In the genomic region with DNA sequence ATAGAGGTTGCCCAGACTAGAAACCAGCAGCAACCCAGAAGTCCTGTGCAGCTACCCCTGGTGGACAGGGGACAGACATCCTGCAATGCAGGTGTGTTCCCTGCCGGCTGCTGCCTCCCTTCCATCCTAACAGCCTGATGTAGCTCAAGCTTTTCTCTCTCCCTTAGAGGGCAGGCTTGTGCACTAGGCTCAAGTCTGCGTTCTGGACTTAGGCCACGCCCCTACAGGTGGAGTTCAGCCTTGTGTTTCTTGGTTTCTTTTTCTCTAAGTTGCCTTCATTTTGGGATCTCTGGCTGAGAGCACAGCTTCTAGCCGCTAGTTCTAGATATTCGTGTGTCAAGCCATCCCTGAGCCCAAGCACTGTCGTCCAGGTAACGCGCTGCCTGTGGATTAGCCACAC, we compare ENCODE assay signal across 9 mouse cellular contexts. TPM values are rescaled to one million over a fixed set of nuclear protein-coding genes. Genes with fewer than 3 reads are reported as not detected.
DNase-seq lines count a peak whose midpoint lies in the region; ATAC-seq lines count a peak whose summit lies in the region.
"Had no signal": no experiment of that assay in that cellular context is flagged by ENCODE, and none has a peak within 500 bp of the region (broad histone marks: within the 10 kb centered on the region; RNA-seq: fewer than 3 reads in every experiment).

No protein-coding gene starts in this region.

- peaks cover 24% of the 10 kb centered on the region for H3K4me1 ChIP-seq in lung, embryonic 15.5 days

- no peaks in the 10 kb centered on the region for H3K9me3 ChIP-seq in lung, embryonic 15.5 days
- H3K9me3 ChIP-seq: embryonic facial prominence, embryonic 15.5 days had no signal

- no peaks in the 10 kb centered on the region for H3K27me3 ChIP-seq in lung, embryonic 15.5 days
- H3K27me3 ChIP-seq: embryonic facial prominence, embryonic 15.5 days had no signal

- no peaks in the 10 kb centered on the region for H3K36me3 ChIP-seq in lung, embryonic 15.5 days
- H3K36me3 ChIP-seq: embryonic facial prominence, embryonic 15.5 days had no signal

- 47% methylated on average over 8 of the region's 8 CpGs for WGBS in lung, embryonic 15.5 days

- no peak overlapping the region for H3K4me3 ChIP-seq in lung, embryonic 15.5 days
- H3K4me3 ChIP-seq: embryonic facial prominence, embryonic 15.5 days had no signal

- peak; percentile 36 for DNase-seq in urinary bladder, postnatal 14 days (ENCODE audit: low spot score)
- DNase-seq in urinary bladder, postnatal 10 days (ENCODE audit: low spot score) = no peak
- peak; percentile 20 for DNase-seq in yolk sac, embryonic 10.5 days (ENCODE audit: low spot score)
- no peak for DNase-seq in cerebellum, postnatal 4 days (ENCODE audit: low spot score in 2 of 2)
- DNase-seq in cerebellum, adult 11 months = no peak
- no peak for DNase-seq in layer of hippocampus, adult 9-11 months

- peak; percentile 72 to 82 for ATAC-seq in hematopoietic stem cell, adult 5-6 weeks (replicated peaks in 1 of 2; ENCODE audit: insufficient read depth in 1 of 2, low FRiP score in 2 of 2, low TSS enrichment in 1 of 2, low read depth in 1 of 2, poor library complexity in 2 of 2, severe bottlenecking in 2 of 2)
- ATAC-seq in lung, embryonic 15.5 days (ENCODE audit: borderline replicate concordance, extremely low read depth, low FRiP score, low TSS enrichment) = no peak

- H3K9ac ChIP-seq in lung, embryonic 15.5 days = no peak overlapping the region
- H3K9ac ChIP-seq: embryonic facial prominence, embryonic 15.5 days had no signal

- peak overlapping the region; percentile 9; the same call in 1 of the 2 replicates for H3K4me2 ChIP-seq in lung, embryonic 15.5 days
- H3K4me2 ChIP-seq: embryonic facial prominence, embryonic 15.5 days had no signal

- H3K27ac ChIP-seq in lung, embryonic 15.5 days = no peak overlapping the region

RNA-seq across cellular contexts. Expression of a gene that starts 31.9 kb away (rescaled TPM):
- 24.6 and 25.4 TPM in 2 replicates for total RNA-seq in hematopoietic stem cell, adult 5-6 weeks (2017)
- 9.0 and 10.7 TPM in 2 replicates for polyA plus RNA-seq in lung, embryonic 15.5 days (2015; fragmentation: Nextera tagmentation; extraction: Ambion mirVana)

Comparison
In these comparisons a context has a peak if more than half of its experiments do, and no peak if none do; other contexts are left out.
1. DNase-seq: peak in urinary bladder, postnatal 14 days (single experiment) and yolk sac, embryonic 10.5 days (single experiment); none in urinary bladder, postnatal 10 days (single experiment), cerebellum, postnatal 4 days (0 of 2), cerebellum, adult 11 months (single experiment) and layer of hippocampus, adult 9-11 months (single experiment).